Mouse (Mus musculus): ENCODE results near the gene Ttk.

GRCm38 (mm10) chr9:83831152-83831551 is 3.3 kb upstream of the Ttk start:
- no peak for TF ChIP-seq CTCF (IDR thresholded peaks at IDR 0.05; ENCODE audit: borderline replicate concordance, extremely low read depth, insufficient read depth, insufficient read length)
- no peak for TF ChIP-seq POLR2A (IDR thresholded peaks at IDR 0.05; ENCODE audit: borderline replicate concordance, extremely low read depth, insufficient read depth, insufficient read length, poor library complexity, severe bottlenecking)
